Mouse (Mus musculus) heart, adult 2 months (tissue): Measurements from ENCODE around the gene Spats2.

Source experiments
- CTCF ChIP-seq: fragments of 200-600 bp; IDR thresholded peaks from 2 replicates; pipeline ENCODE4 v1.8.1; 2022; ENCODE audit warnings: antibody characterized with exemption, mild to moderate bottlenecking, moderate library complexity
- EP300 ChIP-seq: fragments of 200-500 bp; IDR thresholded peaks from 2 replicates; pipeline ENCODE4 v1.6.1; 2011; ENCODE audit warnings: low read depth, low read length, control low read depth; ENCODE audit not compliant: insufficient read depth
- POLR2A ChIP-seq: fragments of 200-500 bp; IDR thresholded peaks from 2 replicates; pipeline ENCODE4 v1.6.1; 2011; ENCODE audit warnings: mild to moderate bottlenecking, low read depth, low read length, control low read depth; ENCODE audit not compliant: insufficient read depth

DNA sequence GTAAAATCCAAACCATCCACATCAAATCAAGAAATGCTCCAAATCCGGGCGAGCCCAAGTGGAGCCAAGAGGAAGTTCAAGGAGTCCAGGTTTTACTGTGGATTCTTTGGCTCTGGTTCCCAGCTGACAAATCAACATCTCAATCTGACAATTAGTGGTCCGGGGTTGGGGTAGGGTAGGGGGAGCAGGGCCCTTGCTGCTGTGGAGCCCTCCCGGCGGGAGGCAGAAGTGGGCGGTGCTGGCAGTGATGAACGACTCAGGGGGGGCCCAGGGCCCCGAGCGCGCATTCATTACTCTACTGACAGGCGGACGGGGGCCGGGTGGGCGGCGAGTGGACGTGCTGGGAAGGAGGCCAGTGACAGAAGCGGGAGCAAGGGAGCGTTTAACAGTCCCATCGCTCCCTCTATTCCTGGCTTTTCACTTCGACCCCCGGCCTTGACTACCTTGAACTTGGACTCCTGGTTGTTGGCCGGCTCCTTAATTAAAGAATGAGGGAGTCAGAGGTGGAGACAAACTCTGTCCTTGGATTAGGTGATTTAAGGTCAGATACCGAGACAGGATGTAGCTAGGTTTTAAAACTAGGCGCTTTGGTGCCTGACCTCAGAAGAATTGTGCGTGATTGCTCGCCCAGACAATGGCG is 31.0 kb upstream of the Spats2 start:
- TF ChIP-seq POLR2A: no peak
- TF ChIP-seq EP300: no peak
- no peak for TF ChIP-seq CTCF
